Mouse (Mus musculus): ENCODE measurements around the gene Dok5.

Gene Dok5

DNA sequence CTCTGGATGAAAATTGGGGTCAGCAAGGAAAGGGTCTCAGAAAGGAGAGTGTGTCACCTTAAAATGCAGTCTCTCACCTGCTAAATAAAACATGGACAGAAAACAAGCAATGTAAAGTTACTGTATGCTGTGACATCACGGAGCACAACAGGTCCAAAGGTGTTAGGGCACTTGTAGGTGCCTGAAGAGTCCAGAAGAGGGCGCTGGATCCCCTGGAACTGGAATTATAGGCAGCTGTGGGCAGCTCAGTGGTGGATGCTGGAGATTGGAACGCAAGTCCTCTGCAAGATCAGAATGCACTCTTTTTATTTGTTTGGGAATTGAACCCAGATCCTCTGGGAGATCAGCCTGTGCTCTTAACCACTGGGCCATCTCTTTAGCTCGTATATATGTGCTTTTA, 129.0 kb downstream of the Dok5 start:
- no peak for DNase-seq (ENCODE audit: low spot score)

DNA sequence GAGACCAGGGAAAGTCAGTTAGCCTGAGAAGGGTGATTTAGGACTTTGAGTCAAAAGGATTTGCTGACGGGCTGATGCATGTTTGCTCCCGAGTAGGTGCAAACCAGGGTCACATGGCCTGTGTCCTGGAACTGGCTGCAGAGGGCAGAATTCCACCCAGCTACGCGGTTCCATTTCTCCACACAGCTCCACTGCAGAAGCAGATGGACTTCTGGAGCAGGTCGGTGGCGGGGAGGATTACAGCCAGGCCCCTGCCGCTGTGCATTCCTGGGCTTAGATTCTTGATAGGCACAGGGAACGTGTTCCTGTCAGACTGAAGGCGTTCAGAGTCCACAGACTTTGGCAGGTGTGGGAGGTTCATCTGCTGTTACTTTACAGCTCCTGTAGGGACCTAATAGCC, 131.2 kb downstream of the Dok5 start:
- DNase-seq (ENCODE audit: low spot score): no peak

DNA sequence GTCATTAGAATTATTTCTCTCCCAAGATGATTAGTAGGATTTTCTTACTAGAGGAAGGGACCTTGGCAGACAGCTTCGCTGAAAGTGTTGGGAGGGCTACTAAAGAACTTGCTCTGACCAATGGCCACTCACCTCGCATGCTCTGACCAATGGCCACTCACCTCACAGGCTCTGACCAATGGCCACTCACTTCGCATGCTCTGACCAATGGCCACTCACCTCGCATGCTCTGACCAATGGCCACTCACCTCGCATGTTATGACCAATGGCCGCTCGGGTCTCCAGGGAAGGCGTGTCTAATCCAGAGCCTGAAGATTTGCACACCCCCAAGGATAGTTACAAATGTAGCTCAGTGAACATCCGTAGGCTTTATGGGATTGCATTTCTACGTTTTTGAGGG, 131.6 kb downstream of the Dok5 start:
- no peak for DNase-seq (ENCODE audit: low spot score)

DNA sequence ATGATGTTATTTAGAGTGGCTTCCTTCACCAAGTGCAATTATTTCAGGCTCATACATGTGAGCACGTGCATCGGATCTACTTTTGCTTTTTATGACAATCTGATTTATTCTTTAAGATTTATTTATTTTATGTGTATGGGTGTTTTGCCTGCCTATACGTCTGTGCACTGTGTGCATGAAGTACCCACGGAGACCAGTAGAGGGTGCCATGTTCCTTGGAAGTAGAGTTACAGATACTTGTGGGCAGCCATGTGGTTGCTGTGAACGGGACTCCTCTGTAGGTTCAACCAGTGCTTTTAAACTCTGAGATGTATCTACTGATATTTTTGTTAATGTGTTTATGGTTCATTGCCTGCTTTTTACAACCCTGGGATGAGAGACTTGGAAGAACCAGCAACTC, 132.4 kb downstream of the Dok5 start:
- DNase-seq (ENCODE audit: low spot score): no peak

DNA sequence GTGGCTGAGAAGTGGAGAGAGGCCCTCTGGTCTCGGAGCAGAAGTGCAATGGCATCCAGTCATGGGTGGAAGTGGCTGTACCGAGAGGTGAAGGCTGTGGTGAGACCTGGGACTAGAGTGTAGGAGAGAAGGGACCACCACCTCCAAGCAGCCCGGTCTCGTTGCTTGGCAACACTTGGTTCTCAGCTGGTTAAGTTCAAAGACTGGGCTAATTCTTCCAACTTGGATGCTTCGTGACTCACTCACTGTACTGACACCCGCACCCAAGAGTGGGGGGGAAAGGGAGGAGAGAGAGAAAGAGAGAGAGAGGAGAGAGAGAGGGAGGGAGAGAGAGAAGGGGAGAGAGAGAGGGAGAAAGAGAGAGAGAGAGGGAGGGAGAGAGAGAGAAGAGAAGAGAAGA, 133.2 kb downstream of the Dok5 start:
- DNase-seq (ENCODE audit: low spot score): no peak

DNA sequence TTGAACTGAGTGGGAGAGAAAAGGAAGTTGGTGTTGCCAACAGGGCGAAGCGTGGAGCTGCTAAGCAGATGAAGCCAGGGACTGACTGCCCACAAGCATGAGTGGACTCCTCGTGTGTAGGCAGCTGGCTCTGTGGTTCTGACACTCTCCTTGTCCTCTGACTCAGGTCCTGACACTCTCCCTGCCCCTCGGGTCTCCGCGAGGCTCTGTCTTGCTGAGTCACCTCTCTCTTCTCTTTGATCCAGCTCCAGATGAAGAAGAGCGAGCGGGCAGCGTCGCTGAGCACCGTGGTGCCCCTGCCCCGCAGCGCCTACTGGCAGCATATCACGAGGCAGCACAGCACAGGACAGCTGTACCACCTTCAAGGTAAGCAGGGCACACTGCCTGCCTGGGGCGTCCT, 139.0 kb downstream of the Dok5 start:
- no peak for DNase-seq (ENCODE audit: low spot score)

DNA sequence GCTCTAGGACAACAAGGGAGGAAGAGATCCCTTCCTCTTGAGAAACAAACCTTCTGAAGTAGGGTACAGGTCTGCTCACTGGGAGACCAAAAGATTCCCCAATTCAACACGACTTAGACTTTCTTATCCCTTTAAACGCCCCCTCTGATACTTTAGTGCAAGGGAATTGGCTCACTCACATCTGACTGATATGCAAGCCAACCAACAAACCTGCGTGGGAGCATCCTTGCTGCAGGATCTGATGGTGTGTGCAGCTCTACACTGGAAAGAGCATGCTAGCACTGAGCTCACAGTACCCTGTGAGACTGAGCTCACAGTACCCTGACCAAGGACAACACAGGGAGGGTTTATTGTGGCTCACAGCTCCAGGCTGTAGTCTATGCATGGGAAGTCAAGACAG, 139.9 kb downstream of the Dok5 start:
- DNase-seq (ENCODE audit: low spot score): no peak

DNA sequence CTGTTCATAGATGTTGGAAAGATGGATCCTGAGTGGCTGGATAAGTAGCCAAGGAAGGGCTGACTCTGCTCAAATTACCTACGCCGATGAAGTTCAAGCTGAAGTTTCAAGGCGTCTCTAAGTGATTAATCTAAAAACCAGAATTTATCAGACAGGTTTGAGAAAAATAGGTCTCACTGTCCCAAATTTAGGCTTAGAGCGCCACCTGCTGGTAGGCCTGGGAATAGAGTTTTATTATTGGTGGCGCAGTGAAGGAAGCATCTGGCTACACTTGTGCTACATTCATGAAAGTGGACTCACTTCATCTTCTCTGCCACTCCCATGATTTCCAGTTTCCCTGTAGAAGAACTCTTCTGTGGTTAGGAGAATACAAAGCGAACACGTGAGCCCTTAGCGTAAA, 141.8 kb downstream of the Dok5 start:
- DNase-seq (ENCODE audit: low spot score): peak; percentile 64

DNA sequence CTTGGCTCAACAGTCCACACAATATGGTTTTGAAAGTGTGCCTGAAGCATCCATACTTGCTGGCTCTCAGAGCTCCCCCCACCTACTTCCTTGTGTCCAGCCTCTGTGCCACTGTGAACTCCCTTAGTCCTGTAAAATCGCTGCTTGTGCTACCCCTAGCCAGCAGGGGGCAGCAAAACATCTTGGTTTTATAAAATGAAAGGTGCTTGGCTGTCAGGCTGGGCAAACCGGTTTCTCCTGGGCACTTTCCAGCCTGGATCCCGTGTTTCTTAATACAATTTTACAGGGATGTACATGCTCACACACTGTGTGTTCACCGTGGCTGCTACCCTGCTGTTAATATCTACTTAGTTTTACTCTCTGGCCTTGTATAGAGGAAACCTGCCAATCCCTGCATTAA, 145.9 kb downstream of the Dok5 start:
- peak; percentile 74 for DNase-seq (ENCODE audit: low spot score)

DNA sequence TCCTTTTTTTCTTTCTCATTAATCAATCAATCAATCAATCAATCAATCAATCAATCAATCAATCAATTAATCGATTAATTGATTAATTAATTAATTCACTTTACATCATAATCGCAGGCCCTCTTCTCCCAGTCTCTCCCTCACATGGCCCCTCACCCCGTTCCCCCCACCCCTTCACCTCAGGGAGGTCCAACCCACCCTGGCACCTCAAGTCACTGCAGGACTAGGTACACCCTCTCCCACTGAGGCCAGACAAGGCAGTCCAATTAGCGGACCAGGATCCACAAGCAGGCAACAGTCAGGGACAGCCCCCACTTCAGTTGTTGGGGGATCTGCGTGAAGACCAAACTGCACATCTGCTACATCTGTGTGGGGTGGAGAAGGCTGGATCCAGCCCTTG, 146.3 kb downstream of the Dok5 start:
- DNase-seq (ENCODE audit: low spot score): no peak

DNA sequence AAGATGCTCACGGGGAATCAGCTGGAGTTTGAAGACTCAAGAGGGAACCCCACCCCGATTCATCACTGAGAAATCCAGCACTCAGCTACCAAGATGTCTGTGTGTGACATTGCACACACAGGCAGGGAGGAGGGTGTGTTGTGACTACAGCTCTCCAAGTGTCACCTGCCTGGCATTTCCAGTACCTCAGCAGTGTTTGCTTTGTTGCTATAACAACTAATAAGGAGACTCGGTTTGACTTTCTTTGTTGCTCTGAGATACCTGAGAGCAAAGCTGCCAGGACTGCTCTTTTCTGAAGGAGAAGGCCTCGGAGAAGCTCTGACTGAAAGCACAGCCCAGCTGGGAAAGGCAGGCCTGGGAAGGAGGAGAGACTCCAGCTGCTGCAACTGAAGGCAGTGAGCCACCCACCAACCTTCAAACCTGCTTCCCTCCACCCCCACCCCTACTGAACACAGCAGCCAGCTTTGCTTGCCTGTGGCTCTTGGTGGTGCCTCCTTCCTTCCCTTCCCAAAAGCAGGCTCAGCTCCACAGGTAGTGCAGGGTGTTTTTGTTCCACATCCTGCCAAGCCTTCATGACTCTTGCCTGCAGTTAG, 152.7 kb downstream of the Dok5 start:
- DNase-seq (ENCODE audit: low spot score): no peak

DNA sequence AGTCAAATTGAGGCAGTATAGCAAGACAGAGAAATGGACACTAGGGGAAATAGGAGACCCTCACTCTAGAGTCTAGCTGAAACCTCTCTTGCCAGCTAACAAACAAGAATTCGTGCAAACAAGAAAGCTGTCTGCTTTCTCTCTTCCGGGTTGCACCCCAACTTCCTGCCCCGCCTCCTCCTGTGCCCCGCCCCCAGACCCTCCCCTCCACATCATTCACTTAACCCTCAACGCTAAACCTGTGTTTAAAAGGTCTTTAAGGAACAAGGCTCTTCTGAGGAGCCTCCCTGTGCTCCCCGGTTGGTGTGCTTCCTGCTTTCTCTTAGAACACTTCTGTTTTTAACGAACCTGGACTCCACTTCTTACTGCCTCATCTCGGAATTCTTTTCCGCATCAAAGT, 156.4 kb downstream of the Dok5 start:
- no peak for DNase-seq (ENCODE audit: low spot score)

DNA sequence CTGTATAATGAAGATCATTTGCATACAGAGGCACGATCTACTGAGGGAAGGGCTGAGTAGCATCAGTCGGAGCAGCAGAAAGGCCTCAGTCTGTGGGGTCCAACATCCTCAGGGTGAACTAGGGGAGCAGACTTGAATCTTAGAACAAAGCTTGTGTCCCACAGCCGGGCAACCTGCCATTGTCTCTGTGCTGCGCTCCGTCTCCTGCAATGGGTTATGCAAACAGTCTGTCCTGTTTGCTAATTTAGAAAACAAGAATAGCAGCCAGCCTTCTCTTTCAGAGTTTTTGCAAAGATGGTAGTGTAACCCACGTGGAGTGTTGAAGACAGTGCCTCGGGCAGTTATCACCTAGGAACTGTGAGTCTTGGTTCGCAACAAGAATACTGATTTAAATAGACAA, 163.5 kb downstream of the Dok5 start:
- DNase-seq (ENCODE audit: low spot score): no peak

DNA sequence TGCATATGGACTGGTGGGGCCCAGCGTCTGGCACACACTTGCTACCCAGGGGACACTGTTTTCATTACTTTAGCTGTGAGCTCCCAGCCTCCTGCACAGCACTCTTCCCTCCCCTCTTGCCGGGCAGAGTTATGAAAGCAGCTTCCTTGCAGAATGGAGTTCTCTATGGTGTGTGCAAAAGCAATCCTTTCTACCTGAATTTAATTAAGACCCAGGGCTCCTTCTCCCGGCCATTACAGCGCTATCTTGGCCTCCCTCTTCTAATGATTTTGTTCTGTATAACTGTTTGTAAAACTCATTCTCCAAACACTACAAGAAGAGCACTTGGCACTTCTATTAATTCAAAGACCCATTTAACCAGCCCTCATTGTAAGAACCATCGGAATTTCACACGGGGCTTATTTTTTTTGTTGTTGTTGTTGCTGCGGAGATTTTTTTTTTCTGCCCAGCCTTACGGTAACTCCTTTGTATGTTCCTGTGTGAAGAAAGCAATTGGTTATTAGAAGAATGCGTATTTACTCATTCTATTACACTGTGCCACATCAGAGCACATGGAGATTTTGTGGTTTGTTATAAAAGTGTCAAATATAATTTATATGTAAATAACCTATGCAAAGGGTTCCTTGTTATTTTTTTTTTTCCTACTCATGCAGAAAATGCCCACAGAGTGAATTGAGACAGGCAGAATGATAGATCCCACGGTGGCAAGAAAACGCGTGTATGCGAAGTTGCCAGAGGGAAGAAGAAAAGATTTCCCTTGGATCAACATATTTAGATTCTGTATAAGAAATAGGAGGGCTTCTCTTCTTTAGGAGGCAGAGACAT, 170.8 kb downstream of the Dok5 start:
- no peak for DNase-seq (ENCODE audit: low spot score)

DNA sequence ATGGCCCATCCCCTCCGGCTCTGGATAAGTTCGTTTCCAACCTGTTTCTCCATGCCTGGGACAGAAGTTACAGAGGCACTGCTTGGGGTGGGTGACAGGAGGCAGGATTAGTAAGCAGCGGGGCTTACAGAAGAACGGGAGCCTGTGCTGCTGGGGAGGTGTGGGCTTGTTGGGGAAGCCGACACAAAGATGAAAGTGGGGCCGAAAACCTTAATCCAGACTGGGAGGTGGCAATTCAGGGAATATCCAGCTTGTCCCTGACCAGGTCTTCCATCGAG, 171.4 kb downstream of the Dok5 start:
- no peak for DNase-seq (ENCODE audit: low spot score)

DNA sequence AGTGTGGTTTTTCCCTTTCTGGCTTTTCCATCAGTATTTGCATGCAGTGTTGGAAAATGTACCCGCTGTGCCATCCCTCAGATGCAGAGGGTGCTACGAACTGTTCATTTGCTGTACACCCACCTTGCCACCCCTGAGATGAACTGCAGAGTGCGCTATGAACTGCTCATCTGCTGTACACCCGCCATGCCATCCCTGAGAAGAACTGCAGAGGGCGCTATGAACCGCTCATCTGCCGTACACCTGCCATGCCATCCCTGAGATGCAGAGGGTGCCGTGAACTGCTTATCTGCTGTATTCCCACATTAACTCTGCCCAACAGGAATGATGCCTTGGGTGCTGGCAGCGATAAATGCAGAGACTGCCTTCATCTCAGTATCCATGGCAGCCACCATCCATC, 171.8 kb downstream of the Dok5 start:
- DNase-seq (ENCODE audit: low spot score): no peak

DNA sequence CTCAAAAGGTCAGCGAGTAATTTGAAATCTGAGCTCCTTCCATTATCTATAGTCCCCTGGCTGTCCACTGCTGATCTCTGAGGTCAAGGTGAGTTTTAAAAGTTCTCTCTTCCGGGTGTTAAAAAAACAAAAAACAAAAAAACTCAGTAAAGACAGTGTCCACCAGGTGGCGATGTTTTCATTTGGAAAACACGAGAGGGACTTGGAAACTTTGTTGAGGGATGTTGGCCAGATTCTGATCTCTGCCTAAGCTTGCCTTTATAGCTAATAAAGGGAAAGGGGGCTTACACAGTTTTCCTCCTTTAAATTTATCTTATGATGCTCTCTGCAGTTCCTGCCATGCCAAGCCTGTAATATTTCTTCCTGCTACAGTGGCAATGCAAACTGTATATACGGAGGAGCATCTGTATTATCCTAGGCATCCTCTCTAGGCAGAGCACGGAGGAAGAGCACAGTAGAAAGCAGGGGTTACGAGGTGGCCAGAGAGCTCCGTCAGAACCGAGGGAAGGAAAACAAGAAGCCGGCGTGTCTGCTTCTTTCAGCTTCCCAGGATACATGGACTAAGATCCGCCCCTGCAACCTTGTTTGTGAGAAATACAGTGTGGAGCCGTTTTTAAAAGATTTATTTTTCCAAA, 181.1 kb downstream of the Dok5 start:
- no peak for DNase-seq (ENCODE audit: low spot score)

DNA sequence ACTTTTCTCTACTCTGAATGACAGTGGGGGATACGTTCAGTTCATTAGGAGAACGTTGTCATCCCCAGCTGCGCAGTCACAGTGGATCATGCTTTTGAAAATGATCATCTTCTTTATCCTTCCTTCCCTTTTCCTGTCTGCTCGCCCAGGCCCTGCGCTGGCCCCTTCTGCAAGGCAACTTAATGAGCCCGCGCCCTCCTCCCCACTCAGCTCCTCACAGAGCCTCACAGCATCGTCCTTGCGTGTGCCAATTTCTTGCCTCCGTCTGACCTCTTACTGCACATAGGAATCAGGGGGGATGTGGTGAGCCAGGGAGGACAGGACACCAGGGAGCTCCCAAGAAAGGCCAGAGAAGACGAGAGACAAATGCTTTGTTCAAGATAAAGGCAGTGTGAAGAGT, 182.3 kb downstream of the Dok5 start:
- DNase-seq (ENCODE audit: low spot score): no peak

DNA sequence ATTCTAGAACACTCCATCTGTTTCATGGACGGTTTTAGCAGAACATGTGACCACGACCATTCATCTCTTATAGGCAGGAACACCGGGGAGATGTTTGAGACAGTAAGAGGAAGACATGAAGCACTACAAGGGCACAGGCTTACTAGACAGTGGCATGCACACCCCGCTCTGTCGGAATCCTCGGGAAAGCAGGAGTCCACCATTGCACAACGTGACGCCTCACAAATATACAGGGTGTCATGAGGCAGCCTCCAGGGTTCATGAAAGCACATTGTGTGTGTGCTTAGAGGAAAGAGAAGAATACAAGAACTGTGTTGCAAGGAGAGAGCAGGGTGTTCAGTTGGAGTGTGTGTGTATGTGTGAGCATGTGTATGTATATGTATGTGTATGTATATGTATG, 184.0 kb downstream of the Dok5 start:
- DNase-seq (ENCODE audit: low spot score): no peak

DNA sequence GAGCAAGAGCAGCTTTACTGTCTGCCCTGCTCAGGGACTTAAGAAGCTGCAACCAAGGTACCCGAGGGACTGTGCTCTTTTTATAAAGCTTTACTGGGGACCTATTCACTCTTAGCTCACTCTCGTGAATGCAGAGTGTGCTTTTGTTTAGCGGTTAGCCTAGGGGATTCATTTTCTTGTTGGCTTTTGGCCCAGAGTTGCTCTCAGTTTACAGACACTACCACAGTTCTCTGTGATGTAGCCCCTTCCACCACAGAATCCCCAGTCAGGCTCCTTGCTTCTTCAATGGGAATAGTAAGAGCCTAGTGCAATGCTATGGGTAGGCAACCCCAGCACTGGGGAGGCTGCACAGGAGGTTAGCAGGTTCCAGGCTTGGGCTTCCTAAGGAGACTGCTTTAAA, 190.7 kb downstream of the Dok5 start:
- no peak for DNase-seq (ENCODE audit: low spot score)

DNA sequence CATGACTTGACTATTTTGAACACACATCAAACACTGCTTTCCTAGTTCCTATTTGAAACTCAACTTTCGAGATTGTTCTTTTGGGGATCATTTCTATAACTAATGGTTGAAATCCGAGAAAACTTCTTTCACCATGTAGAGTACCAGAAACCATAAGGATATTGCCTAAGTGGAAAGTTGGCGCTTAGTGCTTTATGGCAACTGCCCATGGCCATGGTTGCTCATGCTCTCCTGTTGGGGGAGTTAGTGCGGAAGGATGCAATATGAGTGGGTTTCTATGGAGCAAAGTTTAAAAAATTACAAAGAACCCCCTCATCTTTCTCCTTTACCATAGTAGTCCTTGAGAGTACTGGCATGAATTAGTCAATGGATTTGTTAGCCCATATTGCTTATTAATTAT, 192.5 kb downstream of the Dok5 start:
- DNase-seq (ENCODE audit: low spot score): no peak

DNA sequence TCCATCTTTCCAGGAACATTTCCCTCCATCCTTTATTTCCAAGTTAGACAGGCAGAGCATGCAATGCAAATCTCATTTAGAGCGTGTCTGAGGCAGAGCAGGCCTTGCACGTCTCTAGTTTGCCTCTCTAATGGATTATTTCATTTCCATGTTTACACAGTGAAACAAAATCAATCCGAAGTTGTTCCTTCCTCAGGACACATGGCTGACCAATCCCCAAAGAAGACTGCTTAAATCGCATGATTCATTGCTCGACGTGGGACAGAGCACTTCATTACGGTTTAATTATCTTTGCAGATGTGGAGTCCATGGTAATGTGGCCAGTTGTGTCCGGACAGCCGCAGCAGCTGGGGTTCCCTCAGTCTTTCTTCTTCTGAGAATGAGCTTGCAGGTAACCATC, 194.6 kb downstream of the Dok5 start:
- DNase-seq (ENCODE audit: low spot score): no peak

All from ovary, postnatal 36 days (tissue).